Comparison of ENCODE assay signal across 12 mouse cellular contexts in the genomic region with DNA sequence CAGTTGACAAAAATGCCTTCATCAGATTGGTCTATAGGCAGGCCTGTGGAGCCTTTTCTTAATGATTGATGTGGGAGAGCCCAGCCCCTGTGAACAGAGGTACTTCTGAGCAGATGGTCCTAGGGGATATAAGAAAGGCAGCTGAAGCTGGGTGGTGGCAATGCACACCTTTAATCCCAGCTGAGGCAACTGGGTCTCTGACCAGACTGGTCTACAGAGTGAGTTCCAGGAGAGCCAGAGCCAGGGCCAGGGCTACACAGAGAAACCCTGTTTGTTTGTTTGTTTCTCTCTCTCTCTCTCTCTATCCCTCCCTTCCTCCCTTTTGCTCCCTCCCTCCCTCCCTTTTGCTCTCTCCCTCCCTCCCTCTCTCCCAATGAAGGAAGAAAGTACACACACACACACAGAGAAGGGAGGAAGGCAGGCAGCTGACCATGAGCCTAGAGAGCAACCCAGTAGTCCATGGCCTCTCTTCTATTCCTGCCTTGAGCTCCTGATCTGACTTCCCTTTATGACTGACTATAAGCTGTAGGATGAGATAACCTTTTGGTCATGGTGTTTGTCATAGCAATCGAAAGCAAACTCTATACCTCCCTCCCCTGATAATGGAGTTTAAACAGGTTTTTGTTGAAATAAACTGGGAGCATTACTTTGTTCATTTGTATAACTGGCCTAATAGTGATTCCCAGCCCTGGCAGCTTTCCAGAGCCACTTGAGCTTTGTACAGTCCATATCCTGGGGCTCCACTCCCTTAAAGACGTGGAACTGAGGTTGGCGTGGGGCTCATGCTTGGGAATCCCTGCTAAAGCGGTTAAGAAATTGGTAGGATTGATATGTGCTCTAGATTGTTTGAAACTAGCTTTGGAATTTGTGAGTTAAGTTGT. TPM values are rescaled to one million over a fixed set of nuclear protein-coding genes. Genes with fewer than 3 reads are reported as not detected.
DNase-seq lines count a peak whose midpoint lies in the region; ATAC-seq and TF ChIP-seq lines count a peak whose summit lies in the region.
"Had no signal": no experiment of that assay in that cellular context is flagged by ENCODE, and none has a peak within 500 bp of the region (broad histone marks: within the 10 kb centered on the region; RNA-seq: fewer than 3 reads in every experiment).

No protein-coding gene starts in this region.

- WGBS in stomach, embryonic 16.5 days: 29% methylated on average over 4 of the region's 4 CpGs

- peaks cover 4% of the 10 kb centered on the region; the same call in 1 of the 2 replicates for H3K4me1 ChIP-seq in stomach, embryonic 16.5 days (ENCODE audit: control insufficient read depth, insufficient read depth, low read length)

- TF ChIP-seq CTCF in layer of hippocampus, adult 2 months (conservative IDR thresholded peaks at IDR 0.05): no peak

- ATAC-seq in stomach, embryonic 16.5 days (ENCODE audit: insufficient read depth, low FRiP score): peak; percentile 84
- ATAC-seq: inflammation-experienced regulatory T-cells, adult 6 months; Patski had no signal

- no peaks in the 10 kb centered on the region for H3K36me3 ChIP-seq in stomach, embryonic 16.5 days (ENCODE audit: control insufficient read depth, insufficient read depth, low read length)

- H3K27me3 ChIP-seq in stomach, embryonic 16.5 days (ENCODE audit: control insufficient read depth, insufficient read depth, low read length): no peaks in the 10 kb centered on the region; the same call in 1 of the 2 replicates

- peak; percentile 3 for DNase-seq in adrenal gland, postnatal 25 days
- DNase-seq in adrenal gland, postnatal 10 days: no peak
- DNase-seq in layer of hippocampus, adult 2 months (ENCODE audit: low spot score in 2 of 2): no peak
- DNase-seq in layer of hippocampus, postnatal 25 days (ENCODE audit: extremely low spot score in 1 of 2, low spot score in 1 of 2): no peak
- DNase-seq in kidney, postnatal 25 days: peak; percentile 65 to 71
- DNase-seq in urinary bladder, postnatal 36 days (ENCODE audit: low spot score in 2 of 2): no peak
- DNase-seq in right cerebral cortex, postnatal 4 days: no peak
- DNase-seq: cerebellum, adult 2 months had no signal

- no peaks in the 10 kb centered on the region for H3K9me3 ChIP-seq in stomach, embryonic 16.5 days (replicated peaks; ENCODE audit: control insufficient read depth, low read length)

- H3K27ac ChIP-seq in layer of hippocampus, adult 2 months: 0 out of 2 replicates have a peak overlapping the region, but pooled peaks have one; percentile 6
- H3K27ac ChIP-seq in stomach, embryonic 16.5 days (ENCODE audit: low read length): no peak overlapping the region

- H3K4me3 ChIP-seq in layer of hippocampus, adult 2 months: no peak overlapping the region
- no peak overlapping the region for H3K4me3 ChIP-seq in stomach, embryonic 16.5 days (replicated peaks; ENCODE audit: low read length)
- H3K4me3 ChIP-seq: erythroblast, embryonic 14.5 days had no signal

- no peak overlapping the region for H3K4me2 ChIP-seq in stomach, embryonic 16.5 days (ENCODE audit: low read depth, low read length)

- no peak overlapping the region for H3K9ac ChIP-seq in stomach, embryonic 16.5 days (ENCODE audit: low read length)

RNA-seq across cellular contexts. Expression of a gene that starts 17.3 kb away (rescaled TPM):
- total RNA-seq in adrenal gland, postnatal 25 days (2021): 5.0 and 5.1 TPM in 2 replicates
- total RNA-seq in adrenal gland, postnatal 10 days (2021): 1 to 10 TPM; 3.0 to 3.2 TPM
- 10 to 100 TPM; 15.6 to 17.1 TPM for total RNA-seq in layer of hippocampus, adult 2 months (2021)
- 10 to 100 TPM; 17.1 to 17.9 TPM for total RNA-seq in layer of hippocampus, postnatal 25 days (2021)
- 0.44 and 0.56 TPM in 2 replicates for polyA plus RNA-seq in stomach, embryonic 16.5 days (2015; fragmentation: Nextera tagmentation; extraction: Ambion mirVana)
- polyA plus RNA-seq: erythroblast, embryonic 14.5 days had no signal

Comparison
In these comparisons a context has a peak if more than half of its experiments do, and no peak if none do; other contexts are left out.
1. DNase-seq: peak in adrenal gland, postnatal 25 days (single experiment) and kidney, postnatal 25 days (2 of 2); none in adrenal gland, postnatal 10 days (single experiment), layer of hippocampus, adult 2 months (0 of 2), layer of hippocampus, postnatal 25 days (0 of 2), urinary bladder, postnatal 36 days (0 of 2) and right cerebral cortex, postnatal 4 days (single experiment).